Mouse (Mus musculus) hindbrain, embryonic 13.5 days (tissue): ENCODE measurements at regions not wholly inside any gene's neighbourhood (a gene's known extent, or its start where the extent isn't known, plus 50 kb on each side); places are given as distances from the start of the nearest gene placed in this dataset.
A peak's percentile ranks its signal among the peaks of the same experiment; 100 is the strongest.

ENCODE experiments used
- ATAC-seq: fragments of 200-750 bp; cut with Nextera tagmentation; 2 replicates; pipeline ENCODE4 v1.8.0; 2017; ENCODE audit warnings: moderate TSS enrichment; ENCODE audit not compliant: low FRiP score
- H3K27ac ChIP-seq: fragments of 300-500 bp; sonication (generic); 2 replicates; pipeline ENCODE4 v1.5.1; 2015; ENCODE audit warnings: inconsistent platforms, mild to moderate bottlenecking, moderate library complexity
- H3K27me3 ChIP-seq: fragments of 300-500 bp; sonication (generic); 2 replicates; pipeline ENCODE4 v1.6.1; 2015; ENCODE audit warnings: mild to moderate bottlenecking, inconsistent platforms
- H3K36me3 ChIP-seq: fragments of 300-500 bp; sonication (generic); 2 replicates; pipeline ENCODE4 v1.6.1; 2015; ENCODE audit warnings: mild to moderate bottlenecking, inconsistent platforms
- H3K4me1 ChIP-seq: fragments of 300-500 bp; sonication (generic); replicated peaks from 2 replicates; pipeline ENCODE4 v1.6.1; 2015; ENCODE audit warnings: inconsistent platforms
- H3K4me2 ChIP-seq: fragments of 300-500 bp; sonication (generic); 2 replicates; pipeline ENCODE4 v1.6.1; 2015; ENCODE audit warnings: inconsistent platforms, mild to moderate bottlenecking, moderate library complexity
- H3K4me3 ChIP-seq: fragments of 300-500 bp; sonication (generic); 2 replicates; pipeline ENCODE4 v1.5.1; 2015; ENCODE audit warnings: mild to moderate bottlenecking, inconsistent platforms
- H3K9ac ChIP-seq: fragments of 300-500 bp; sonication (generic); 2 replicates; pipeline ENCODE4 v1.6.1; 2015; ENCODE audit warnings: mild to moderate bottlenecking, inconsistent platforms
- H3K9me3 ChIP-seq: fragments of 300-500 bp; sonication (generic); 2 replicates; pipeline ENCODE4 v1.6.1; 2016; ENCODE audit warnings: inconsistent platforms
- WGBS: fragments of 180-500 bp; shearing (Covaris S2); methylation state at CpG from one replicate; pipeline ENCODE4 v1.1.7; 2015; 5-methylcytosine and 5-hydroxymethylcytosine counted together

DNA sequence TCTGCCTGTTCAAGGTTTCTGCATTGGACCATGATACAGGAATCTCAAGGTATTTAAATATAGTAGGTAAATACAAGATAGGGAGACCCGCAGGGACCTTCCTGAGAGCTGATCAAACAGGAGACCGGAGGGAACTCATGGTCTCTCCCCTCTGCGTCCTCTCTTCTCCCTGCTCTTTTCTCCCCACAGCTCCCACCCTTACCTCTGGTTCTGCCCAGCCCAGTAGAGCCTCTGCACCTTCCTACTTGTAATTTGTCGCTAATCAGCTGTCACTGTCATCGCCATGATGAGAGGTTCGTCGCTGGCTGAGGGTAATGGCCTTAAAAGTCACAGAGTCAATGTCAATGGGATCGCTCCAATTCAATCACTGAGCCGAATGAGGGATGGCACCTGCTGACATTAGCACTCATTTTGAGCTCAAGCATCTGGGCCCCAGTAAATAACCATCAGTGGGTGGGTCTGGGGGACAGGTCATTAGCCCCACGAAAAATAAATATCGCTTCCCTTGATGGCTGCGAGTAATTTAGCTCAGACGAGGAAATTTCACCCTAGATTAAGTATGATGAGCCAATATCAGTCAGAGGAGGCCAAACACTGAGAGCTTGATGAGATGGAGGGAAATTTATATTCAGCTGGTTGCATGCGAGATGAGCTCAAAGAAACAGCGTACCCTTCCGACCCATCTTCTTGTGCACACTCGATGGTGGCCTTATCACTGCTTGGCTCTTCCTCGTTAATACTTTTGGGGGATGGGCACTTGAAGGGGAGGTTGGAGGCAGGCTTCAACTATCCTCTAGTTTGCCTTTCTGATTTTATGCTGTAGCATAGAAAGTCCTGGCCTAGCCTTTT, 56.2 kb upstream of the Paqr3 start:
- Histone ChIP-seq H3K36me3 (no peaks in the 10 kb centered on the region), H3K9me3 (no peaks in the 10 kb centered on the region), H3K4me3 (no peak overlapping the region), H3K4me2 (peak overlapping the region; percentile 15; the same call in 1 of the 2 replicates), H3K27ac (peak overlapping the region; percentile 40; the same call in 1 of the 2 replicates), H3K4me1 (peaks cover 10% of the 10 kb centered on the region), H3K27me3 (no peaks in the 10 kb centered on the region), H3K9ac (no peak overlapping the region)
- ATAC-seq = peak; percentile 54; the same call in 1 of the 2 replicates
- 60% methylated on average over 18 of the region's 18 CpGs for WGBS

GRCm38 (mm10) chr5:97166128-97166883, 54.9 kb upstream of the Paqr3 start:
- peak; percentile 69; the same call in 1 of the 2 replicates for ATAC-seq
- H3K27ac ChIP-seq = no peak overlapping the region
- no peak overlapping the region for H3K4me3 ChIP-seq
- no peaks in the 10 kb centered on the region for H3K36me3 ChIP-seq
- WGBS = 49% methylated on average over 4 of the region's 4 CpGs
- H3K9me3 ChIP-seq = no peaks in the 10 kb centered on the region
- no peak overlapping the region for H3K9ac ChIP-seq
- no peak overlapping the region for H3K4me2 ChIP-seq
- no peaks in the 10 kb centered on the region for H3K27me3 ChIP-seq
- peaks cover 10% of the 10 kb centered on the region for H3K4me1 ChIP-seq
